Mouse (Mus musculus) fibroblast of lung, adult 2 months (primary cell): ENCODE data around the gene Uchl3.

Experiments used
- DNase-seq: peaks from one replicate; pipeline ENCODE4 v3.0.0-alpha.2; 2011; ENCODE audit warnings: low read depth

The Uchl3 gene

DNA sequence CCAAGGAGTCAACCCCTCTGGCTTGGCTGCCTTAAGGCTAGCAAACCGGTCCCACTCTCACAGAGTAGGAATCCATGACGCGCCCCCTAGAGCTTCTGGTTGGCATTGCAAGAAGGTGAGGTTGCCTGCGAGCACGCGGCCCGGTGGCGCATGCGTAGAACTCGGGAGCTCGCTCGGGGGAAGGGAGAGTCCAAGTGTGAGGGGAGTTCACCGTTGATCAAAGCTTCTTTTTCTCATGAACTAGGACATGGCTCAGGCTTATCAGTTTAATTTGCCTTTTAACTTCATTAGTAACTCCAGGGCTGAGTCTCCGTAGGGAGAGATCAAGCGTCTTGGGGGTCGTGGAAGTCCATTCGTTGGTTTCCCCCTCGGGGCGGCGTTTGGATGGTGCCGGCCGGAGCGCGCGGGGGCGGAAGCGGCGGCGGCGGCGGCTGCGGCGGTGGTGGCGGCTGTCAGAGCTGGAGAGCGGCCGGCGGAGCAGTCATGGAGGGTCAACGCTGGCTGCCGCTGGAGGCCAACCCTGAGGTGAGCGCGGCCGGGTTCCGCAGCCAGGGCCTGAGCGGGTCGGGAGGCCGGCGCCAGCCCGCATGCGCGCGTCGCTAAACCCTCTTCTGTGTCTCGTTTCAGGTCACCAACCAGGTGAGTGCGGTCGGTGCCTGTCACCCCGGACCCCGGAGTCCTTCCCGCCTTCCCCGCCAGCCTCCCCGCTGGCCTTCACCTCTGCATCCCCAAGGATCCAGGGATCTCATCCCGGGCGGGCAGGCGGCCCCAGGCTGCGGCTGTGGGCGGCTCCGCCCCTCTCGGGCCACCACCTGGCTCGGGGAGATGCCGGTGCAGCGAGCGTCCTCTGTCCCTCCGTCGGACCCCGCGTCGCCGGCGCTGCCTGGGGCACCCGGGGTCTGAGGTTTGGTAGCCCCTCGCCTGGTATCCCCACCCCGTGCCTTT, at the start of gene Uchl3:
Uchl3 (plus strand) TSS at position 387 of the 945 bp plus-strand sequence.
- DNase-seq: peak; percentile 73

DNA sequence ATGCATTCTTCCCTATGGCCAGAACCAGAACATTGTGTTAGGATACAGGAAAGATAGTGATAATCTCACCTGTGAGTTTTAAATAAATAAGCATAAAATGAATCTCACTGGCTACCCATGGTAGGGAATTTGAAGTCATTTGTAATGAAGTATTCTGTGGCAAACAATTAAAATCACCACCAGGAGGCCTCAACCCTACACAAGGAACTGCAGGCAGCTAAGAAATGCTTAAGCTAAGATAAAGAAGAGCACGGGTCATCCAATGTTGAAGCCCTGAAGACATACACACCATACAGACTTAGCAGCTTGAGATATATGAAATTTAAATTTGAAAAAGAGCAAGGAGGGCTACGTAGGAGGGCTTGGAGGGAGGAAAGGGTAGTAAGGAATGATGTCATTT, 47.9 kb upstream of the Uchl3 start:
- no peak for DNase-seq

DNA sequence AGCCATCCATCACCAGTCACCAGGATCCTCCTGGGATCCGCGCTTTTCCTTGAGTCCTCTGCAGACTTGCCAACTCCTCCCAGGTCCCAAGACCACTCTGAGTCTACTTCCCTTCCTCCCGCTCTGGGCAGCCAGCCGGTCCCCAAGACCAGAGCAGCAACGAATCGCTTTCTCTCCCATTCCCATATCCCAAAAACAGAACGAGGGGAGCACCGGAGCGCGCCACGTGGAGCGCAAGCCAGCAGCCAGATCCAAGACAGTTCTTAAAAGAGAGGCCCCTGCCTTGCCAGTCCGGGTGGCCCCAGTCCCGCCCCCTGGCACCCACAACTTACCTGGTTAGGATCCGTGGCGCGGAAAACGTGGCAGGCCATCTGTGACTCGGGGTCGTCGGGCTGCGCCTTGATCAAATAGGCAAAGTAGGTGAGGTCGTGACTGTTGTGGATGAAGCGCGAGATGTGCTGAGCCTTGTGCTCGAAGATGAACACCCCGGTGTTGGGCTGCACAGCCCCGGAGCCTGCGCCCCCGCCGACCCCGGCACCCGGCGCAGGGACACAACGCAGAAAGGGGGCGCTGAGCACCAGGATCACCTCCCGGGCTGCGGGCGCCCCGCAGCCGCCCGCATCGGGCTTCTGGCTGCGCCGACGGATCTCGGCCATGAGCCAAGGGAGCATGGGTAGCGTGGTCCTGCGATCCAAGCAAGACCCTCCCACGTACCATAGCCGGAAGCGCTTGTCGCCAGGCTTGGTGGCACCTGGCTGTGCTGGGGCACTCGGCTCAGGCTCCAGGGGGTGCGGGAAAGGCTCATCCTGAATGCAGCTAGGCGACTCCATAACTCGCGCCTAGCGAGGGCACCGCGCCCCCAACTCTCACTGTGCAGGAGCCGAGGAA, 45.9 kb upstream of the Uchl3 start:
- no peak for DNase-seq

DNA sequence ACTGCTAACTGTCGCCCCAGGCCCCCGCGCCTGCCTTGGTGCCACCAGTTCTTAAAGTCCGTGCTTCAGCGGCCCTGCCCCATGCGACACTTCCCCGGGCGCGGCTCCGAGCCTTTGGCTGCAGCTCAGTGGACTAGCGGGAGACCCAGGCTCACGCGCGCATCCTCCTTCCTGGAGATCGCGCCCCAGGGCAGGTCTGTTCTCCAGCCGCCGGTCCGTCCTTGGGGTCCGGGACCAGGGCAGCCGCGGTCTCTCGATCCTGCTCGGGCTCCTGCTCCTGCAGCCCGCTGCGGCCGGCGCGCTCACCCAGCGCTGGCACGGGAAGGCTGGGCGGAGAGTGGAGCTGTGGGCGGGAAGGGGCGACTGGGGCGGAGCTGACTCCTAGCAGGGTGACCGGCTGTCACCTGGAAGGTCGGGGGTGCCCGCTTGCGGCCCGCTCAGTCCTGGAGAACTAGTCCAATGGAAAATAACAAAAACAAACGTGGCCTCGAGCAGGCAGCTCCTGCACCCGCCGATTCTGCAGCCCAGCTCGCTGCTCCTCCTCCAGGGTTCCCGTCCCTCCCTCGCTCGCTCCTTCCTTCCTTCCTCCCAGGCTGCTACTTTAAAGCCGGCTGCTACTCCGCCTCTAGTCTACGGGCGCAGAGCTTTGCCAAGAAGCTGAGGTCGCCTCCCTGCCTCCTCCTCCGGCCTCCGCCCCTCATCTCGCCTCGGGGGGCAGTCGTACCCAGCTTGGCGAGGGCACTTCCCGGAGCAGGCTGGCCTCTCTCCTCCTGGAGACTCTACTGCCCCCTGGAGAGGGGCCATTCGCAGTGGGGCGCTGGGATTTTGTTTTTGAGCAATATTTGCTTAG, 45.0 kb upstream of the Uchl3 start, which contains the start of gene Tbc1d4:
Tbc1d4 (minus strand) TSS at position 673 of the 850 bp plus-strand sequence.
- peak; percentile 76 for DNase-seq

DNA sequence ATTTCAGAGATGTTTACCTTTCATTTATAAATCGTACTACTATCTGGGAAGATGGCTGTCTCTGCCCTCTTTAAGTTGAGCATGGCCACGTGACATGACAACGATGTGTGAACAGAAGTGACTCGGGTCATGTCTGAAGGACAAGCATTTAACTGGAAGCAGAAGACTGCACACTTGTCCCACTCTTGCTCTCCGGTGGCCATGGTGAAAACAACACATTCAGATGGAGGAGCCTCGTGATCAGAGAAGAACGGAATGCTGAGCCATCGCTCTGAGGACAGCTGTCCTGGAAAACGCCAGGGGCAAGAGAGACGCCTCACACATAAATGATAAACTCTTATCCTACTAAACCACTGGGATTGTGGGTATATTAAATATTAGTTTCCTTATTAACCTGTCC, 43.1 kb upstream of the Uchl3 start:
- DNase-seq: no peak

DNA sequence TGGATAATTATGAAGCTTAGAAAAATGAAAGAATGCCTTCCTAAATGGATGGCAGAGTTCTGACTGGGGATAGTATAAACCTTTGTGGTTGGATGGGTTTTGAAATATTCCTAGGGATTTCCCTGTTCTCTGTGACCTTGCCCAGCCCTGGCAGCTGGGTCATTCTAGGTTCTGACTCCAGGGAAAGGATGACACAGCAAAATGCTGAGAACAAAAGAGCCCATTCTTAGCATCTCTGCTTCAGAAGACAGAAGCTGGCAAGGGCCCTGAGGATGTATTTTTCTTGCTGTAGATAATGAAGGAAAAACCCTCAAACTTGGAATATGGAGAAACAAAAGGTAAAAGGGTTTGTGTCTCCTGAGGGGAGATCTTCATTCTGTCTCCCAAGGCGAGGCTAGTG, 40.6 kb upstream of the Uchl3 start:
- peak; percentile 34 for DNase-seq

DNA sequence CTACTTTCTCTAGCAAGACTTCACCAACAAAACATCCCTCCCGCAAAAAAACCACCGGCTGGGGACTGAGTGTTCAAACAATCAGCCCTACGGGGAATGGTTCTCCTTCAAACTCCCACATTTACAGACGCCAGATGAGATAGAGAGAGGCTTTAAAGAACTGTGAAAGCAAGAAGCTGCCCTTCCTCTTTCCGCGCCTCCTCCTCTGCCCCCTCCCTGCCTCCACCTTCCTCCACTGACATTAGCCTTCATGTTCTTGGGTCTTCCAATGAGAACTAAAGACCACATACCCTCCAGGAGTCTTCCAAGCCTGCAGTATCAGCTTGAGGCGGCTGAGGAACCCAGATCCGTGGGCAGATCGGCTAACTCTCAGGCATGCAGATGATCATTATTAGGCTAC, 37.6 kb upstream of the Uchl3 start:
- DNase-seq: no peak

DNA sequence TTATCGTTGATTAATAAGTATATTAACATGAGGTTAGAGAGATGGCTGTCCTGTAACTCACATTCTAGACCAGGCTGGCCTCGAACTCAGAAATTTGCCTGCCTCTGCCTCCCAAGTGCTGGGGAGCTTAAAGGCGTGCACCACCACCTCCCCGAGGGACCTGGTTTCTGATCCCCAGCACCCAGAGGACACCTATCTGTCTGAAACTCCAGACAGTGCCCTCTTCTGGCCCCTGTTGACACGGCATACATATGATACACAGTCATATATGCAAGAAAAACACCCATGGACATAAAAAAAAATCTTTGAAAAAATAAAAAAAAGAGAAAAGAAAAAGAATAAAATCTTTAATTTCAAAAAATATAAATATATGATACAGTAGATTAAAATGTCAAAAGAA, 36.1 kb upstream of the Uchl3 start:
- no peak for DNase-seq

DNA sequence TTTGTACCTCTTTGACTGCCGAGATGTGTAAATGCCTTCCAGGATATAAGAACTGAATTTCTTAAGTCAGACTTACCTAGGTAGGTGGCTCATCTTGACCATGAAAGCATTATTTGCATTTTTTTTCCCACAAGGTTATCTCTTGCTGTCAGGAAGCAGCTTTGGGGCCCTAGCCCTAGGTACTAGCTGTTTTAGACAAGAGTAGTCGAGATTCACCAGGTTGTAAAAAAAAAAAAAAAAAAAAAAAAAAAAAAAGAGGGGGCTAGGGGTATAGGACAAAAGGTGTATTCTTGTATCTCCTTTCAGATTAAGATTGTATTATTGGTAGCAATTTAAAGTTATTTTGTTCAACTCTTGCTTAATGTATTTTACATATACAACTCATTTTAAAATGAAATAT, 23.2 kb upstream of the Uchl3 start:
- no peak for DNase-seq

DNA sequence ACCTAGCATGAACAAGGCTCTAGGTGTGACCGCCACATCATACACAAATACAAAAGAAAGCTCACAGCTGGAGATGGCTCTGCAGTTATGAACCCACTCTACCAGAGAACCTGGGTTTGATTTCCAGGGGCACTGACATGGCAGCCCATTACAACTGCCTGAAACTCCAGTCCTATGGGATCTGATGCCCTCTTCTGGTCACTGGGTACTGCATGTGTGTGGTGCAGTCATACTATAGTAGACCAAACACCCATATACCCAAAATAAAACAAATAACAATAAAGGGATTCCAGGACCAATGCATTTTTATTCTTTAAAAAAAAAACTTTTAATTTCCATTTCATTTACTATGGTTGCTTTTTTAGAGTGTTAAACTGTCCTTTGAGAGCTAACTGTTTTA, 18.0 kb upstream of the Uchl3 start:
- no peak for DNase-seq

DNA sequence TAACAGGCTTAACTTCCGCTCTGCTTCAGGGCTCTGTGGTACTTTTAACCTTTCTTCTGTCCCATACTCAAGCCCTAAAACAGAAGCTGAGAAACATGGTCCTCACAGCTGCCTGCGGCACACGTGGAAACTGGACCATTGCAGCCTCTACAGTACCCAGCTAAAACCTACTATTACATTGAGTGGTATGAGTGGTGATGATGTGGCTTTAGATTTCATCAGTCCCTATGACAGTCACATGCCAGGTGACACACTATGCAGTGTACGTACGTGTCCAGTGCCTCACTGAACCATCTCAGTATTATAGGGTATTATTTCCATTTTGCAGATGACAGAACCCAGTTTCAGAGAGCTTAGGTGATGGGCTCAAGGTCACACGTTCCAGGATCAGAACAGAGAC, 16.4 kb upstream of the Uchl3 start:
- DNase-seq: no peak

DNA sequence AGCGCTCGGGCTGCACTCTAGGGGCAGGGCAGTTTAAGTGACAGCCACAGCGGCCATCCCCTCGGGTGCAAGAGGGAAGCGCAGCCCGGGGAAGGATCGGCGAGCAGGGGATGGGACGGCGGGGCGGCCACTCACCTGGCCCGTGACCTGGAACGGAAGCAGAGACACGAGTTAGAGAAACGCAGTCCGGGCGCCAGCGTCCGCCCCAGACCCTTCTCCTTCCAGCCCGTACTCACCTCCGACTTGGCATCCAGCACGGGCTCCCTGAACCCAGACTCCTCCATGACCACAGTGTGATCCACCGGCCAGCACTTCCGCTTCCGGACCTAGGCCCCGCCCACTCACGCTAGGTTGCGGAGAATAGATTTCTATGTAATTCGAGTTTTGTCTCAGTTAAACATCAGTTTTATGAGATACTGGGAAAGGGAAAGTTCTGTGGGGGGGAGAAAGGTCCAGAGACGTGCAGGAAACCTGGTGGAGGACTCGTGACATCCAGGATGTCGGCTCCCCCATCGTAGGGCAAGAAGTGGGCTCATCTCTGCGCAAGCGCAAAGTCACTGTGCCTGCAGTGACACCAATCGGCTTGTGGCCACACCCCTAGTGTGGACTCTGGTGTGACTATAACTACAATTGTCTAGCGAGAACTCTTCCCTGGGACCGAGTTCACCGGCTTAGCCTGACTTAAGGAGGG, 13.5 kb upstream of the Uchl3 start, which contains the start of gene Commd6:
Commd6 (minus strand) TSS at position 534 of the 691 bp plus-strand sequence.
- peak; percentile 73 for DNase-seq

DNA sequence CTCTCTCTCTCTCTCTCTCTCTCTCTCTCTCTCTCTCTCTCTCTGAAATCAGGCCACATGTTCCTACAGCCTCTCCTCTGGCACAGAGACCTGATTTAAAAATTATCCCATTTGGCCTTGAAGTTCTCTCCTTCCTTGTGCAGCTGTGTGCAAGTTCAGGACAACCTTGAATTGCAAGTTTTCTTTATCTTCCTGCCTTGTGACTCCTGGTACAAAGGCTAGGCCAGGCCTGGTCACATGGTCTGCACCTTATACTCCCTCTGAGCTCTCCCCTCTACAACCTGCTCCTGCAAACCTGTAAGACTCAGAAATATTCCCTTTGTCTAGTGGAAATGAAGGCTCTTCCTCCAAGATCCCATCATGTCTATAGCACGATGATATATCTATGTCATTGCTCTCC, 8.8 kb upstream of the Uchl3 start:
- no peak for DNase-seq

DNA sequence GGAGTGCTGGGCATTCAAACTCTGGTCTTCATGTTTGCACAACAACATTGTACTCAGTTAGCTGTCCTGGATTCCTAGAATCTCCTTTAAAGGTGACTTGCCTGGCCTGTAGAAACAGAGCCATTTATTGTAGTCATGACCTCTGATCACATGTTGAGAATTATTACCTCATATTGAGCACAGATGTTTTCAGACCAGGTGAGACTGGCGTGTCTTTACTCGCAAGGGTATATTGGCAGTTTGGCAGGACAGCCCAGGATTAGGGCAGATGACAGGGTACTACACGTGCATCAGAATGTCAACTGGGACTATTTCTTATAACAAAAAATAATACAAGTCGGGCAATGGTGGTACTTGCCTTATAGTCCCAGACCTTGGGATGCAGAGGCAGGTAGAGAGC, 3.2 kb upstream of the Uchl3 start:
- DNase-seq: no peak

DNA sequence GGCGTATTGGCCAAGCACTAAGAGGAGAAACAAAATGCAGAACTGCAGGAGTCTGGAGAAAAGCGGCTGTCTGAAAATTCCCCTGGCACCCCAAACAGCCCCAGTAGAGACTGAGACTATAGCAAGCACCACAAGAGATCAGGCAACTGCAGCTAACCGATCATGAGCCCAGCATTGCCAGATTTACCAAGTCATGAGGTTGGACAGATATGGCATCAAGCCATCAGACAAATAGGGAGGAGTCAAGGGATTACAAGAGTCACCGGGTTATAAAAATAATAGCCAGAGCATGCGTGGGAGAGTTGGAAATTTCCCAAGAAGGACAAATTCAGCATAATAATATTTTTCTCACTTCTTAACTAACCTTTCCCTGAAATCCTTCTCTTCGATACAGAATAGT, 1.2 kb upstream of the Uchl3 start:
- no peak for DNase-seq

DNA sequence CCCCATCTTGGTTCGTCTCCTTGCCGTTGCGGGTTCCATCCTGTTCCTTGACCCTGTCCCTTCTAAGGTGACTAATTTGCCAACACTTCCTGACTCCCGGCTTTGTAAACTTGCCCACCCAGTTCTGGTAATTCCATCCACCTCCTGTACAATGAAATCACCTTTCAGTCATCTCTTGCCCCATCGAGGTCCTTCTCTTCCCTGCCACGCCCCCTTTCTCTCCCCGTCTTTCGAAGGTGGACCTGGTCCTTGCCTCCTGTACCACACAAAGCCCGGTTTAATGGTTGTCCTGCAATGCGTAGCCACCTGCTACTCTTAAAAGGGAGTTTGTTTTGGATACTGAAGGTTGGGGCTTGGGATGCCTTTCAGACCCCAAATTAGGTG, 751 bp downstream of the Uchl3 start:
- no peak for DNase-seq

DNA sequence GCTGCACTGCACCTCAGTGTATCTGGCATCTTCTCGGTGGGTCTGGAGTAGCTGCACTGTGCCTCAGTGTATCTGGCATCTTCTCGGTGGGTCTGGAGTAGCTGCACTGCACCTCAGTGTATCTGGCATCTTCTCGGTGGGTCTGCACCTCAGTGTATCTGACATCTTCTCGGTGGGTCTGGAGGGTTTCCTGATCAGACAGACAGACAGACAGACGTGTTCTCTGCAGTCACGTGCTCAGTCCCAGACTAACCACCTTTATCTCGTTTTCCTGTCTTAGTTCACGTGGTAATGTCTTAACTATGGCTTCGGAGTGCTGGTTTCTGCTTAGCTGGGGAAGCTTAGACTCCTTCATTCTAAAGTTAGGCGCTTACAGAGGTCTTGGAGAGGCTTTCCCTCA, 2.5 kb downstream of the Uchl3 start:
- no peak for DNase-seq

DNA sequence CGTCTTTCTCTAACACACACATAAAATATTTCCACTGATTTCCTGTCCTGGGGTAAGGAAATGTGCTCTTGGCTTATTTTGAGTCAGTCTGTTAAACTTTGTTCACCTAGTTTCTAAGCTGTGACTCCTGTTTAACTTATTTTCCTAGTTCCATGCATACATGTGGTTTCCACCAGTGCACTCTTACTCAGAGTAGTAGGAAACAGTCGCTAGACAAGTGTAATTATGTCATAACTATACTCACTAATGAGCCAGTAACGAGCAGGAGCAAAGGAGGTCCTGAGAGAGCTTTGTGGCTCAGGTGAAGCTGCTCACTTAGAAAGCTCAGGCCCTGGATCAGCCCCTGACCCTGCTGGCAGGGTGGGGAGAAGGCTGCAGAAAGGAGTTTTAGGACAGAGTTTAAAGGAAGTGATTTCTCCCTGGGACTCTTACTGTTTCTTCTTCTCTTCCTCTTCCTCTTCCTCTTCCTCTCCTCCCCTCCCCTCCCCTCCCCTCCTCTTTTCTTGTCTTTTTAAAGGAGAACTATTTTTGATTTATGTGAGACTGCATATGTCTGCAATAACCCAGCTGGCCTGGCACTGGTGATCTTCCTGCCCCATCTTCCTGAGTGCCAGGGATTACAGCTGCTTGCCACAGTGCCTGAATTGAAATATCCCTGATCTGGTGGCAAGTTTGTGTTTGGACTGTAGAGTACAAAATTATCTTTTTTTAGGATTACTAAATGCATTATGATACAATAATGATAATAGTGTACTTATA, 8.1 kb downstream of the Uchl3 start:
- no peak for DNase-seq

DNA sequence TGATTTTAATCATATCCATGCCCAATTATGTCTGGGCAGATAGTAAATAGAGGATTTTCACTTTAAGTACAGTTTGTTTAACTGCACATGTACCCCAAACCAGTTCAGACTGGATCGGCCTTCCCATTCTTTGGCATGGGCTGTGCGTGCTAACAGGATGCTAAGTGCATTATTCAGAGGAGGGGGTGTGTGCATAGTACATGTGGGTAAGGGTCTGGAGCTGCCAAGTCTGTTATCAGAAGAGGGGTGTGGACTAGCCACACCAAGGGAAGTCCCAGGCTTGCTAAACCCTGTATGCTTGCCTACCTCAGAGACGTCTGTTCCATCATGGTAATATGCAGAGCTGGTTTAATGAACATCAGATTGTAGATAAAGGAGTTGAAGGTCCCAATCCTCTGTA, 10.5 kb downstream of the Uchl3 start:
- DNase-seq: no peak

DNA sequence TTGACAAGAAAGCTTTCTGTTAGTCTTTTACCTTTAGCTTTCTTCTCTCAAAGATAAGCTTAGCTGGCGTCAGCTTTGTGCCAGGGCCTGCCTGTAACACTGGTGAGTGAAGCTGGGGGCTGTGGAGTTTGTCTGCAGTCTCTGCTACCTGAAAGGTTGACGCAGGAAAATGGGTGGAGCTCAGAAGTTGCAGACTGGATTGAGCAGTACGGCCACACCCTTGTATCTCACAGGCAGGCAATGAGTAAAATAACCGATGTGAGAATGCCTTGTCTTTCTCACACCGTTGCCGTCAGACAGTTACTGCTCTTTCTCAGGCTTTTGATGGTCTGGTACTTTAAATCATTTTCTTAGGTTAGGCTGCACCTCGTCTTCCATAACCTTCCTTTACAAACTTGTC, 12.3 kb downstream of the Uchl3 start:
- DNase-seq: no peak

DNA sequence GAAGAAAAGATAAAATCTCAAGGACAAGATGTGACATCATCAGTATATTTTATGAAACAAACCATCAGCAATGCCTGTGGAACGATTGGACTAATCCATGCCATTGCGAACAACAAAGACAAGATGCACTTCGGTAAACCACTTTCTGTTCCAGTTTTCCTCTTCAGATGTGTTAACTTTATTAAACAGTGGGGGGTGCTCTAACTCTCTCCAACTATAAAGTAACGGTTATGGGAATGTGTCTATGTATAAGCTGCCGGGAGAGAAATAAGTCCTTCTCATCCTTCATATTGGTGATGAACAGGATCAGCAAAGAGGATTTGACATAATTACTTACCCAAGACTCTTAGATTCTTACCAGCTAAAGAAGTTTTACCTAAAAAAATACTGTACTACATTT, 12.8 kb downstream of the Uchl3 start:
- DNase-seq: no peak
